In genomic region chr19:16506711-16507364, GRCm38 (mm10) we compare ENCODE assay signal across 15 mouse cellular contexts.
DNase-seq lines count a peak whose midpoint lies in the region; ATAC-seq lines count a peak whose summit lies in the region.
"Had no signal": no experiment of that assay in that cellular context is flagged by ENCODE, and none has a peak within 500 bp of the region (broad histone marks: within the 10 kb centered on the region; RNA-seq: fewer than 3 reads in every experiment).

No protein-coding gene starts in this region.

- ATAC-seq in forebrain, embryonic 16.5 days = peak; percentile 91
- peak; percentile 55; the same call in 1 of the 2 replicates for ATAC-seq in midbrain, embryonic 14.5 days (ENCODE audit: low FRiP score, low TSS enrichment)

- intact Hi-C loops in left cerebral cortex, postnatal 25 days (cut with DNase I) = no loop called here
- intact Hi-C loops in left cerebral cortex, postnatal 4 days (cut with DNase I) = no loop called here
- intact Hi-C loops in heart, postnatal 10 days (cut with DNase I) = no loop called here

- H3K4me2 ChIP-seq in forebrain, embryonic 16.5 days (ENCODE audit: low read length) = no peak overlapping the region
- H3K4me2 ChIP-seq in midbrain, embryonic 14.5 days (ENCODE audit: low read length) = no peak overlapping the region
- H3K4me2 ChIP-seq: limb, embryonic 15.5 days; stomach, embryonic 15.5 days had no signal

- WGBS in forebrain, embryonic 16.5 days = 4% methylated on average over 6 of the region's 6 CpGs
- WGBS in midbrain, embryonic 14.5 days = 10% methylated on average over 6 of the region's 6 CpGs

- DNase-seq in left cerebral cortex, postnatal 25 days (ENCODE audit: low spot score in 2 of 2) = peak; percentile 3
- DNase-seq in left cerebral cortex, postnatal 4 days = no peak
- peak; percentile 81 for DNase-seq in midbrain, embryonic 14.5 days
- DNase-seq in adrenal gland, adult 8-10 months = no peak
- no peak for DNase-seq in cerebellum, postnatal 4 days (ENCODE audit: low spot score in 2 of 2)
- DNase-seq in heart, postnatal 10 days = no peak
- DNase-seq in cerebellum, adult 11 months = no peak
- DNase-seq: cerebellum, adult 2 months; heart, postnatal 36 days; kidney, adult 9 months had no signal

- no peak overlapping the region for H3K4me3 ChIP-seq in forebrain, embryonic 16.5 days (replicated peaks; ENCODE audit: low read length)
- H3K4me3 ChIP-seq in midbrain, embryonic 14.5 days (replicated peaks; ENCODE audit: low read depth, low read length) = no peak overlapping the region
- H3K4me3 ChIP-seq: erythroblast, embryonic 14.5 days; limb, embryonic 15.5 days; stomach, embryonic 15.5 days had no signal

- no peaks in the 10 kb centered on the region for H3K27me3 ChIP-seq in forebrain, embryonic 16.5 days (replicated peaks; ENCODE audit: control insufficient read depth, insufficient read depth, low read length)
- no peaks in the 10 kb centered on the region for H3K27me3 ChIP-seq in midbrain, embryonic 14.5 days (ENCODE audit: control insufficient read depth, insufficient read depth, low read length)
- H3K27me3 ChIP-seq: limb, embryonic 15.5 days; stomach, embryonic 15.5 days had no signal

- peaks cover 15% of the 10 kb centered on the region for H3K4me1 ChIP-seq in forebrain, embryonic 16.5 days (replicated peaks; ENCODE audit: control insufficient read depth, insufficient read depth, low read length)
- H3K4me1 ChIP-seq in midbrain, embryonic 14.5 days (ENCODE audit: control insufficient read depth, insufficient read depth, low read length) = peaks cover 15% of the 10 kb centered on the region
- H3K4me1 ChIP-seq: limb, embryonic 15.5 days had no signal

- peak overlapping the region; percentile 76 for H3K27ac ChIP-seq in forebrain, embryonic 16.5 days (ENCODE audit: low read length)
- H3K27ac ChIP-seq in midbrain, embryonic 14.5 days (replicated peaks; ENCODE audit: low read depth, low read length) = peak overlapping the region; percentile 83
- H3K27ac ChIP-seq: limb, embryonic 15.5 days; stomach, embryonic 15.5 days had no signal

- no peak overlapping the region for H3K9ac ChIP-seq in forebrain, embryonic 16.5 days (replicated peaks; ENCODE audit: low read depth, low read length)
- H3K9ac ChIP-seq in midbrain, embryonic 14.5 days (replicated peaks; ENCODE audit: low read length) = no peak overlapping the region
- H3K9ac ChIP-seq: limb, embryonic 15.5 days; stomach, embryonic 15.5 days had no signal

- H3K9me3 ChIP-seq in forebrain, embryonic 16.5 days (ENCODE audit: control insufficient read depth, low read length) = no peaks in the 10 kb centered on the region
- peaks cover 3% of the 10 kb centered on the region; the same call in 1 of the 2 replicates for H3K9me3 ChIP-seq in midbrain, embryonic 14.5 days (ENCODE audit: control insufficient read depth, low read length)
- H3K9me3 ChIP-seq: G1E; limb, embryonic 15.5 days; stomach, embryonic 15.5 days had no signal

- no peaks in the 10 kb centered on the region for H3K36me3 ChIP-seq in forebrain, embryonic 16.5 days (ENCODE audit: control insufficient read depth, insufficient read depth)
- no peaks in the 10 kb centered on the region for H3K36me3 ChIP-seq in midbrain, embryonic 14.5 days (ENCODE audit: control insufficient read depth, insufficient read depth, low read length)
- H3K36me3 ChIP-seq: G1E; limb, embryonic 15.5 days; stomach, embryonic 15.5 days had no signal

Comparison
In these comparisons a context has a peak if more than half of its experiments do, and no peak if none do; other contexts are left out.
1. DNase-seq: peak in left cerebral cortex, postnatal 25 days (2 of 2) and midbrain, embryonic 14.5 days (single experiment); none in left cerebral cortex, postnatal 4 days (single experiment), adrenal gland, adult 8-10 months (single experiment), cerebellum, postnatal 4 days (0 of 2), heart, postnatal 10 days (0 of 2) and cerebellum, adult 11 months (single experiment).